Mouse (Mus musculus) forebrain, embryonic 16.5 days (tissue): ENCODE data around the gene 4930432K21Rik. TPM values are rescaled to one million over a fixed set of nuclear protein-coding genes. Genes with fewer than 3 reads are reported as not detected.

Experiments
- ATAC-seq: fragments of 200-750 bp; cut with Nextera tagmentation; 2 replicates; pipeline ENCODE4 v1.8.0; 2017; ENCODE audit warnings: mild to moderate bottlenecking, moderate library complexity
- H3K27ac ChIP-seq: fragments of 300-500 bp; sonication (generic); 2 replicates; pipeline ENCODE4 v1.5.1; 2014; ENCODE audit warnings: low read length, control low read depth
- H3K27me3 ChIP-seq: fragments of 300-500 bp; sonication (generic); replicated peaks from 2 replicates; pipeline ENCODE4 v1.6.1; 2014; ENCODE audit warnings: low read length; ENCODE audit not compliant: control insufficient read depth, insufficient read depth
- H3K36me3 ChIP-seq: fragments of 300-500 bp; sonication (generic); 2 replicates; pipeline ENCODE4 v1.6.1; 2014; ENCODE audit not compliant: control insufficient read depth, insufficient read depth
- H3K4me1 ChIP-seq: fragments of 300-500 bp; sonication (generic); replicated peaks from 2 replicates; pipeline ENCODE4 v1.6.1; 2014; ENCODE audit warnings: low read length; ENCODE audit not compliant: control insufficient read depth, insufficient read depth
- H3K4me2 ChIP-seq: fragments of 300-500 bp; sonication (generic); 2 replicates; pipeline ENCODE4 v1.6.1; 2014; ENCODE audit warnings: mild to moderate bottlenecking, low read length, control low read depth
- H3K4me3 ChIP-seq: fragments of 300-500 bp; sonication (generic); replicated peaks from 2 replicates; pipeline ENCODE4 v1.5.1; 2014; ENCODE audit warnings: mild to moderate bottlenecking, low read length, control low read depth
- H3K9ac ChIP-seq: fragments of 300-500 bp; sonication (generic); replicated peaks from 2 replicates; pipeline ENCODE4 v1.6.1; 2014; ENCODE audit warnings: low read depth, low read length, control low read depth
- H3K9me3 ChIP-seq: fragments of 300-500 bp; sonication (generic); 2 replicates; pipeline ENCODE4 v1.6.1; 2016; ENCODE audit warnings: low read length; ENCODE audit not compliant: control insufficient read depth
- WGBS: fragments of 180-500 bp; shearing (Covaris S2); extraction: QIAGEN DNeasy Blood & Tissue Kit; methylation state at CpG from one replicate; pipeline ENCODE4 v1.1.7; 2014; 5-methylcytosine and 5-hydroxymethylcytosine counted together
- polyA plus RNA-seq: library from polyadenylated mRNA; unstranded; fragments of >200 nt; fragmentation: Nextera tagmentation; extraction: Ambion mirVana; gene quantifications from 2 replicates; pipeline ENCODE4 v1.2.1, GENCODE M21; 2015

4930432K21Rik gene
- polyA plus RNA-seq, 1 experiment from 2014 or later: 3.5 TPM

GRCm38 (mm10) chr8:84202938-84203917 lies 55.4 kb downstream of the 4930432K21Rik start:
- peak overlapping the region; percentile 51 for H3K27ac ChIP-seq
- H3K27me3 ChIP-seq: no peaks in the 10 kb centered on the region
- peaks cover 41% of the 10 kb centered on the region for H3K4me1 ChIP-seq
- H3K4me3 ChIP-seq: peak overlapping the region; percentile 46
- WGBS: 9% methylated on average over 34 of the region's 34 CpGs
- ATAC-seq: peak; percentile 41
- H3K9ac ChIP-seq: peak overlapping the region; percentile 63
- H3K4me2 ChIP-seq: peak overlapping the region; percentile 70
- H3K36me3 ChIP-seq: no peaks in the 10 kb centered on the region
- H3K9me3 ChIP-seq: no peaks in the 10 kb centered on the region

- peak overlapping the region; percentile 63 for H3K9ac ChIP-seq
- H3K27me3 ChIP-seq: no peaks in the 10 kb centered on the region
- H3K36me3 ChIP-seq: no peaks in the 10 kb centered on the region
- no peaks in the 10 kb centered on the region for H3K9me3 ChIP-seq
- H3K4me2 ChIP-seq: peak overlapping the region; percentile 70
- 61% methylated on average over 13 of the region's 13 CpGs for WGBS
- H3K27ac ChIP-seq: peak overlapping the region; percentile 51
- H3K4me3 ChIP-seq: peak overlapping the region; percentile 46
- ATAC-seq: 0 out of 2 replicates have a peak, but pooled peaks have one; percentile 4
- peaks cover 42% of the 10 kb centered on the region for H3K4me1 ChIP-seq
Observed at GRCm38 (mm10) chr8:84203975-84204772, 56.3 kb downstream of the 4930432K21Rik start.

- H3K27me3 ChIP-seq: no peaks in the 10 kb centered on the region
- no peak overlapping the region for H3K4me3 ChIP-seq
- no peak overlapping the region for H3K9ac ChIP-seq
- no peak overlapping the region for H3K27ac ChIP-seq
- 89% methylated on average over 5 of the region's 5 CpGs for WGBS
- no peaks in the 10 kb centered on the region for H3K9me3 ChIP-seq
- peaks cover 3% of the 10 kb centered on the region; the same call in 1 of the 2 replicates for H3K36me3 ChIP-seq
- H3K4me1 ChIP-seq: peaks cover 40% of the 10 kb centered on the region
- no peak for ATAC-seq
- no peak overlapping the region for H3K4me2 ChIP-seq
Observed at GRCm38 (mm10) chr8:84205073-84205472, 57.2 kb downstream of the 4930432K21Rik start.

GRCm38 (mm10) chr8:84206666-84207065 lies 58.8 kb downstream of the 4930432K21Rik start:
- Histone ChIP-seq H3K27ac (no peak overlapping the region), H3K4me3 (no peak overlapping the region), H3K36me3 (peaks cover 5% of the 10 kb centered on the region), H3K27me3 (no peaks in the 10 kb centered on the region), H3K4me1 (peaks cover 30% of the 10 kb centered on the region), H3K9me3 (no peaks in the 10 kb centered on the region), H3K4me2 (no peak overlapping the region), H3K9ac (no peak overlapping the region)
- 89% methylated on average over 3 of the region's 3 CpGs for WGBS
- no peak for ATAC-seq

- Histone ChIP-seq H3K9ac (no peak overlapping the region), H3K4me1 (peaks cover 30% of the 10 kb centered on the region), H3K4me3 (no peak overlapping the region), H3K36me3 (peaks cover 17% of the 10 kb centered on the region), H3K27me3 (no peaks in the 10 kb centered on the region), H3K27ac (0 out of 2 replicates have a peak overlapping the region, but pooled peaks have one; percentile 27), H3K9me3 (no peaks in the 10 kb centered on the region), H3K4me2 (no peak overlapping the region)
- ATAC-seq: no peak
- WGBS: 75% methylated on average over 7 of the region's 7 CpGs
Observed at GRCm38 (mm10) chr8:84207811-84208210, 60.0 kb downstream of the 4930432K21Rik start.

- ATAC-seq: peak; percentile 32; the same call in 1 of the 2 replicates
- Histone ChIP-seq H3K4me2 (no peak overlapping the region), H3K4me1 (peaks cover 24% of the 10 kb centered on the region), H3K27me3 (no peaks in the 10 kb centered on the region), H3K9me3 (no peaks in the 10 kb centered on the region), H3K4me3 (no peak overlapping the region), H3K9ac (0 out of 2 replicates have a peak overlapping the region, but pooled peaks have one; percentile 2), H3K27ac (no peak overlapping the region), H3K36me3 (peaks cover 25% of the 10 kb centered on the region)
- 33% methylated on average over 17 of the region's 17 CpGs for WGBS
Observed at GRCm38 (mm10) chr8:84208381-84209380, 60.9 kb downstream of the 4930432K21Rik start.

- peaks cover 20% of the 10 kb centered on the region for H3K4me1 ChIP-seq
- no peaks in the 10 kb centered on the region for H3K27me3 ChIP-seq
- H3K27ac ChIP-seq: peak overlapping the region; percentile 42
- peak; percentile 55 for ATAC-seq
- H3K4me3 ChIP-seq: 0 out of 2 replicates have a peak overlapping the region, but pooled peaks have one; percentile 5
- peak overlapping the region; percentile 35 for H3K4me2 ChIP-seq
- 51% methylated on average over 34 of the region's 34 CpGs for WGBS
- H3K9ac ChIP-seq: no peak overlapping the region
- H3K9me3 ChIP-seq: no peaks in the 10 kb centered on the region
- H3K36me3 ChIP-seq: peaks cover 32% of the 10 kb centered on the region
Observed at GRCm38 (mm10) chr8:84210167-84210791, 62.5 kb downstream of the 4930432K21Rik start.

- no peak overlapping the region for H3K4me3 ChIP-seq
- H3K9me3 ChIP-seq: no peaks in the 10 kb centered on the region
- H3K9ac ChIP-seq: no peak overlapping the region
- H3K4me2 ChIP-seq: no peak overlapping the region
- WGBS: 83% methylated on average over 3 of the region's 3 CpGs
- H3K27me3 ChIP-seq: no peaks in the 10 kb centered on the region
- no peak for ATAC-seq
- no peak overlapping the region for H3K27ac ChIP-seq
- peaks cover 40% of the 10 kb centered on the region for H3K36me3 ChIP-seq
- peaks cover 20% of the 10 kb centered on the region for H3K4me1 ChIP-seq
Observed at GRCm38 (mm10) chr8:84211202-84211601, 63.4 kb downstream of the 4930432K21Rik start.
